Mouse (Mus musculus) limb, embryonic 11.5 days (tissue): ENCODE data around the gene Olfr1215. TPM values are rescaled to one million over a fixed set of nuclear protein-coding genes. Genes with fewer than 3 reads are reported as not detected.

Source experiments
- polyA plus RNA-seq: library from polyadenylated mRNA; unstranded; fragments of >200 nt; fragmentation: Nextera tagmentation; extraction: Ambion mirVana; gene quantifications from 2 replicates; pipeline ENCODE4 v1.2.1, GENCODE M21; 2014

The Olfr1215 gene
- polyA plus RNA-seq, 1 experiment from 2014 or later, result not detected

Other genes starting within 250 kb of the Olfr1215 start
- not detected in 2 replicates for gene Olfr1199, start 246.5 kb downstream of the Olfr1215 start, polyA plus RNA-seq
- gene Olfr1200, start 236.5 kb downstream of the Olfr1215 start, polyA plus RNA-seq, result not detected in 2 replicates
- not detected in 2 replicates for gene Olfr1201, start 213.9 kb downstream of the Olfr1215 start, polyA plus RNA-seq
- not detected in 2 replicates for gene Olfr1202, start 192.5 kb downstream of the Olfr1215 start, polyA plus RNA-seq
- gene Olfr1205, start 177.2 kb downstream of the Olfr1215 start, polyA plus RNA-seq, result not detected in 2 replicates
- not detected in 2 replicates for gene Olfr1204, start 157.7 kb downstream of the Olfr1215 start, polyA plus RNA-seq
- not detected in 2 replicates for gene Olfr1206, start 143.7 kb downstream of the Olfr1215 start, polyA plus RNA-seq
- gene Olfr1208, start 104.7 kb downstream of the Olfr1215 start, polyA plus RNA-seq, result not detected in 2 replicates
- gene Olfr1209, start 91.8 kb downstream of the Olfr1215 start, polyA plus RNA-seq, result not detected in 2 replicates
- gene Olfr1211, start 68.9 kb downstream of the Olfr1215 start, polyA plus RNA-seq, result not detected in 2 replicates
- not detected in 2 replicates for gene Olfr1212, start 53.0 kb downstream of the Olfr1215 start, polyA plus RNA-seq
- not detected in 2 replicates for gene Gm13762, start 26.7 kb downstream of the Olfr1215 start, polyA plus RNA-seq
- gene Olfr1214, start 14.3 kb downstream of the Olfr1215 start, polyA plus RNA-seq, result not detected in 2 replicates
- not detected in 2 replicates for gene Olfr1216, start 11.4 kb upstream of the Olfr1215 start, polyA plus RNA-seq
- not detected in 2 replicates for gene Olfr1217, start 25.1 kb upstream of the Olfr1215 start, polyA plus RNA-seq
- not detected in 2 replicates for gene Olfr1218, start 54.2 kb upstream of the Olfr1215 start, polyA plus RNA-seq
- not detected in 2 replicates for gene Olfr1219, start 76.5 kb upstream of the Olfr1215 start, polyA plus RNA-seq
- gene Olfr1220, start 99.9 kb upstream of the Olfr1215 start, polyA plus RNA-seq, result not detected in 2 replicates
- not detected in 2 replicates for gene Olfr1221, start 110.3 kb upstream of the Olfr1215 start, polyA plus RNA-seq
- not detected in 2 replicates for gene Olfr1222, start 126.1 kb upstream of the Olfr1215 start, polyA plus RNA-seq
- not detected in 2 replicates for gene Olfr1223, start 144.6 kb upstream of the Olfr1215 start, polyA plus RNA-seq
- gene Olfr1224-ps1, start 157.1 kb upstream of the Olfr1215 start, polyA plus RNA-seq, result not detected in 2 replicates
- gene Olfr1225, start 167.7 kb upstream of the Olfr1215 start, polyA plus RNA-seq, result not detected in 2 replicates
- not detected in 2 replicates for gene Olfr1226, start 193.1 kb upstream of the Olfr1215 start, polyA plus RNA-seq
- gene Olfr1228, start 247.1 kb upstream of the Olfr1215 start, polyA plus RNA-seq, result not detected in 2 replicates